ENCODE assay signal across 23 mouse cellular contexts in genomic region chr4:5590531-5590930, GRCm38 (mm10).
DNase-seq lines count a peak whose midpoint lies in the region; ATAC-seq and TF ChIP-seq lines count a peak whose summit lies in the region.
"Had no signal": no experiment of that assay in that cellular context is flagged by ENCODE, and none has a peak within 500 bp of the region (broad histone marks: within the 10 kb centered on the region; RNA-seq: fewer than 3 reads in every experiment).

No protein-coding gene starts in this region.

- H3K9ac ChIP-seq in hindbrain, embryonic 11.5 days (ENCODE audit: low read depth, low read length), result no peak overlapping the region
- no peak overlapping the region for H3K9ac ChIP-seq in hindbrain, embryonic 14.5 days
- no peak overlapping the region for H3K9ac ChIP-seq in limb, embryonic 11.5 days (ENCODE audit: low read length)
- no peak overlapping the region for H3K9ac ChIP-seq in midbrain, embryonic 16.5 days (ENCODE audit: low read depth, low read length)
- H3K9ac ChIP-seq: embryonic facial prominence, embryonic 13.5 days; forebrain, embryonic 13.5 days had no signal

- DNase-seq in hindbrain, embryonic 11.5 days (ENCODE audit: low spot score), result peak; percentile 23
- DNase-seq in hindbrain, embryonic 14.5 days (ENCODE audit: low spot score), result no peak
- DNase-seq in embryo, embryonic 11 days, result peak; percentile 73
- peak; percentile 22 for DNase-seq in fibroblast of lung, adult 2 months (ENCODE audit: low read depth)
- peak; percentile 26 for DNase-seq in limb, embryonic 11.5 days (ENCODE audit: low spot score)
- no peak for DNase-seq in thymus, adult 2 months
- DNase-seq in spleen, postnatal 36 days (ENCODE audit: low spot score in 2 of 2), result no peak
- DNase-seq: adrenal gland, postnatal 10 days; cerebellum, adult 11 months; cerebellum, adult 8-10 months; cerebellum, postnatal 14 days; gastrocnemius, postnatal 10 days; heart, adult 18-20 months; heart, postnatal 14 days; kidney, adult 11 months had no signal

- H3K27ac ChIP-seq in hindbrain, embryonic 11.5 days (ENCODE audit: low read depth, low read length), result no peak overlapping the region
- H3K27ac ChIP-seq in hindbrain, embryonic 14.5 days, result no peak overlapping the region
- H3K27ac ChIP-seq in limb, embryonic 11.5 days (replicated peaks; ENCODE audit: low read depth, low read length), result no peak overlapping the region
- H3K27ac ChIP-seq in thymus, adult 2 months (ENCODE audit: control insufficient read depth, insufficient read depth, low read length), result no peak overlapping the region
- H3K27ac ChIP-seq in midbrain, embryonic 16.5 days (ENCODE audit: low read length), result no peak overlapping the region
- H3K27ac ChIP-seq: embryonic facial prominence, embryonic 13.5 days; forebrain, embryonic 13.5 days; heart, embryonic 10.5 days; hindbrain, embryonic 10.5 days had no signal

- H3K27me3 ChIP-seq in hindbrain, embryonic 11.5 days (ENCODE audit: control insufficient read depth, insufficient read depth, low read length), result no peaks in the 10 kb centered on the region
- no peaks in the 10 kb centered on the region for H3K27me3 ChIP-seq in hindbrain, embryonic 14.5 days (ENCODE audit: control insufficient read depth, insufficient read depth, low read length)
- no peaks in the 10 kb centered on the region for H3K27me3 ChIP-seq in limb, embryonic 11.5 days (ENCODE audit: control insufficient read depth, insufficient read depth, low read length)
- no peaks in the 10 kb centered on the region for H3K27me3 ChIP-seq in thymus, adult 2 months (ENCODE audit: control insufficient read depth, insufficient read depth, low read length)
- H3K27me3 ChIP-seq in midbrain, embryonic 16.5 days (ENCODE audit: control insufficient read depth, insufficient read depth, low read depth, low read length), result no peaks in the 10 kb centered on the region
- H3K27me3 ChIP-seq: CH12.LX; embryonic facial prominence, embryonic 13.5 days; forebrain, embryonic 13.5 days; Patski had no signal

- TF ChIP-seq POLR2A in thymus, adult 2 months (IDR thresholded peaks at IDR 0.05; ENCODE audit: control insufficient read depth, extremely low read depth, insufficient read depth, low read length, poor library complexity), result no peak

- ATAC-seq in hindbrain, embryonic 11.5 days (ENCODE audit: low FRiP score), result no peak
- no peak for ATAC-seq in hindbrain, embryonic 14.5 days (ENCODE audit: low FRiP score)
- no peak for ATAC-seq in limb, embryonic 11.5 days (ENCODE audit: insufficient number of reproducible peaks, low FRiP score, low TSS enrichment, low read depth)
- ATAC-seq in midbrain, embryonic 16.5 days, result no peak
- ATAC-seq: forebrain, embryonic 13.5 days; hindbrain, embryonic 16.5 days; Patski had no signal

- H3K4me3 ChIP-seq in hindbrain, embryonic 11.5 days (ENCODE audit: low read depth, low read length), result no peak overlapping the region
- H3K4me3 ChIP-seq in hindbrain, embryonic 14.5 days (replicated peaks; ENCODE audit: low read length), result no peak overlapping the region
- H3K4me3 ChIP-seq in limb, embryonic 11.5 days (ENCODE audit: low read depth, low read length), result no peak overlapping the region
- no peak overlapping the region for H3K4me3 ChIP-seq in thymus, adult 2 months (ENCODE audit: control insufficient read depth, insufficient read depth, low read length)
- no peak overlapping the region for H3K4me3 ChIP-seq in midbrain, embryonic 16.5 days (ENCODE audit: low read depth, low read length)
- H3K4me3 ChIP-seq: embryonic facial prominence, embryonic 13.5 days; forebrain, embryonic 13.5 days; heart, embryonic 10.5 days; hindbrain, embryonic 10.5 days had no signal

- WGBS in hindbrain, embryonic 11.5 days, result 47% methylated on average over 4 of the region's 4 CpGs
- WGBS in hindbrain, embryonic 14.5 days, result 61% methylated on average over 4 of the region's 4 CpGs
- 15% methylated on average over 4 of the region's 4 CpGs for WGBS in limb, embryonic 11.5 days
- WGBS in thymus, adult 2 months, result 54% methylated on average over 4 of the region's 4 CpGs
- 71% methylated on average over 4 of the region's 4 CpGs for WGBS in midbrain, embryonic 16.5 days

- no peaks in the 10 kb centered on the region for H3K36me3 ChIP-seq in hindbrain, embryonic 11.5 days (ENCODE audit: control insufficient read depth, insufficient read depth, low read length)
- H3K36me3 ChIP-seq in hindbrain, embryonic 14.5 days (replicated peaks; ENCODE audit: control insufficient read depth, insufficient read depth), result no peaks in the 10 kb centered on the region
- no peaks in the 10 kb centered on the region for H3K36me3 ChIP-seq in limb, embryonic 11.5 days (ENCODE audit: control insufficient read depth, insufficient read depth, low read length)
- H3K36me3 ChIP-seq in thymus, adult 2 months (ENCODE audit: control insufficient read depth, insufficient read depth, low read length), result no peaks in the 10 kb centered on the region
- H3K36me3 ChIP-seq in midbrain, embryonic 16.5 days (ENCODE audit: control insufficient read depth, insufficient read depth, low read length), result no peaks in the 10 kb centered on the region
- H3K36me3 ChIP-seq: embryonic facial prominence, embryonic 13.5 days; heart, embryonic 10.5 days; hindbrain, embryonic 10.5 days had no signal

- H3K9me3 ChIP-seq in hindbrain, embryonic 11.5 days (ENCODE audit: control insufficient read depth, low read length), result no peaks in the 10 kb centered on the region
- no peaks in the 10 kb centered on the region for H3K9me3 ChIP-seq in hindbrain, embryonic 14.5 days (ENCODE audit: control insufficient read depth, low read length)
- no peaks in the 10 kb centered on the region for H3K9me3 ChIP-seq in limb, embryonic 11.5 days (ENCODE audit: control insufficient read depth, low read length)
- no peaks in the 10 kb centered on the region for H3K9me3 ChIP-seq in midbrain, embryonic 16.5 days (replicated peaks; ENCODE audit: control insufficient read depth, low read length, poor library complexity, severe bottlenecking)
- H3K9me3 ChIP-seq: embryonic facial prominence, embryonic 13.5 days; forebrain, embryonic 13.5 days; heart, embryonic 10.5 days; hindbrain, embryonic 10.5 days had no signal

- H3K4me1 ChIP-seq in hindbrain, embryonic 11.5 days (replicated peaks; ENCODE audit: control insufficient read depth, insufficient read depth, low read length), result no peaks in the 10 kb centered on the region
- no peaks in the 10 kb centered on the region for H3K4me1 ChIP-seq in hindbrain, embryonic 14.5 days (replicated peaks; ENCODE audit: control insufficient read depth, insufficient read depth, low read length)
- no peaks in the 10 kb centered on the region for H3K4me1 ChIP-seq in limb, embryonic 11.5 days (ENCODE audit: control insufficient read depth, insufficient read depth, low read length)
- no peaks in the 10 kb centered on the region for H3K4me1 ChIP-seq in thymus, adult 2 months (replicated peaks; ENCODE audit: control insufficient read depth, insufficient read depth, low read length)
- H3K4me1 ChIP-seq in midbrain, embryonic 16.5 days (ENCODE audit: control insufficient read depth, insufficient read depth, low read length), result no peaks in the 10 kb centered on the region
- H3K4me1 ChIP-seq: forebrain, embryonic 13.5 days; heart, embryonic 10.5 days; hindbrain, embryonic 10.5 days had no signal

- H3K4me2 ChIP-seq in hindbrain, embryonic 11.5 days (replicated peaks; ENCODE audit: low read depth, low read length), result no peak overlapping the region
- H3K4me2 ChIP-seq in hindbrain, embryonic 14.5 days (replicated peaks), result no peak overlapping the region
- H3K4me2 ChIP-seq in limb, embryonic 11.5 days (ENCODE audit: low read depth, severe bottlenecking), result no peak overlapping the region
- no peak overlapping the region for H3K4me2 ChIP-seq in midbrain, embryonic 16.5 days (ENCODE audit: low read length)
- H3K4me2 ChIP-seq: embryonic facial prominence, embryonic 13.5 days; forebrain, embryonic 13.5 days had no signal

- TF ChIP-seq CTCF in thymus, adult 2 months (IDR thresholded peaks at IDR 0.05; ENCODE audit: borderline replicate concordance, control insufficient read depth, extremely low read depth, insufficient read depth, low read length, poor library complexity), result no peak

Comparison
In these comparisons a context has a peak if more than half of its experiments do, and no peak if none do; other contexts are left out.
1. DNase-seq: peak in hindbrain, embryonic 11.5 days (single experiment), embryo, embryonic 11 days (single experiment), fibroblast of lung, adult 2 months (single experiment) and limb, embryonic 11.5 days (single experiment); none in hindbrain, embryonic 14.5 days (single experiment), thymus, adult 2 months (single experiment) and spleen, postnatal 36 days (0 of 2).